Mouse (Mus musculus): ENCODE measurements around the gene Gpr4.

Gene Gpr4

DNA sequence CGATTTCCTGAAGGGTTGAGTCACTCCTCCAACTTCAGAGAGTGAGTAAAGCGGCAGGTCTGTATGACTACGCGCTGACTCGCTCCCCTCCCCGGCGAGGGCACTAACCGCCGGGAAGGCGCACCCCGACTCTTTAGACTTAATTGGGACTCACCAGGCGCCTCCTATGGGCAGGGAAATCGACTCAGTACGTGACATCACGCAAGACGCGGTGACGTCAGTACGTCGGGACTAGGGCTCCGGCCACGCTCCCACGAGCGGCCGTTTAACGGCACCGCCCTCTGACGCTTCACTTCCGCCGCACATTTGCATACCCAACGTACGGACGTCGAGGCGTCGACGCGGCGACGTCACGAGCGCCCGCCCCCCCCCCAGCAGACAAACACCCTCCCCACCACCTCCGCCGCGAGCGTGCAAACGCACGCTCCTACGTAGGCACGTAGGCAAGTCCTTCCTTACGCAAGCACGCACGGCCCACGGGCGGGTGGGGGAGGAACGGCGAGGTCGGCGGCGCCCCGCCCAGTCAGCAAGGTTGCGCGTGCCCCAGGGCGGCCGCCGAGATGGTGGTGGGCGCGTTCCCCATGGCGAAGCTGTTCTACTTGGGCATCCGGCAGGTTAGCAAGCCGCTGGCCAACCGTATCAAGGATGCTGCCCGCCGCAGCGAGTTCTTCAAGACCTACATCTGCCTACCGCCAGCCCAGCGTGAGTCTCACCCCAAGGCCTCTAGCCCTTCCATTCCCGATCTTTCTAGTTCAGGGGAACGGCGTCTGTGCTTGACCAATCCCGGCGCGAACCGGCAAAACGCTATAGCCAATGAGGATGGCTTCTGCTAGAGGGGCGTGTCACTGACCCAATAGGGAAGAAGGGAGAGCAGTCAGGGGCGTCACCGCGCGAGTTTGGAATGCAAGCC, 15.8 kb downstream of the Gpr4 start, which contains the start of gene Opa3:
Opa3 (plus strand) TSS at position 452 of the 910 bp plus-strand sequence.
- DNase-seq (ENCODE audit: low spot score in 2 of 2), result peak; percentile 98 to 99

DNA sequence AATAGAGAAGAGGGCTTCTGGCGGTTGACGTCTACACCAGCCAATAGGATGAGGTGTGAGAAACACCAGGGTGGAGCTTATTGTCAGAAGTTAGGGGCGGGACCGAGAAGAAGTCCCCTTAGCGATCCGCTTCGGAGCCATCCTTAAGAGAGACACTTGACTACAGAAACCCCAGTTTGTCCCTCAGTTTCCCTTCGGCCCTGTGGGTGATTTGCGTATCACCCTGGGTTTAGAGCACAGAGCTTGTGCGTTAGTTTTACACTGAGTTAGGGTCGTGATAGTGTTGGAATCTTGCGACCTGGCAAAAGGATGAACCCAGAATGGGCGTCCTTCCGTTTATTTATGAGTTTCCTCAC, 16.4 kb downstream of the Gpr4 start:
- DNase-seq (ENCODE audit: low spot score in 2 of 2), result no peak

DNA sequence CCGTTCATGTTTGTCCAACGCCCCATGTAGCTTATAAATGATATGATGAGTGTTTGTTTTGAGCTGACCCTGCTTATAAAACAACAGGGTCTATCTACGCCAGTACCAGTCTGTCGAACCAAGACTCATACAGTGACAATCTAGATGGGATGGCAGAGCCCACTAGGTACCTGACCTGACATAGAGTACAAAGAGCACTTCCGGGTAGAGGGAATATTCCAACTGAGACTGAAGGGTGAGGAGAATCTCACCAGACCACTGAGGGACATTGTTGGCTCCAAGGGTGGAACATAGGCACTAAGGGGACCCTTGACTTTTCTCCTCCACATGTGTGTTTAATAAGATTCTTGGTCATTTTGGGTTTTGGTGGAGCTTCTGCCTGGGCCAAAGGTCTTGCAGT, 17.1 kb downstream of the Gpr4 start:
- no peak for DNase-seq (ENCODE audit: low spot score in 2 of 2)

DNA sequence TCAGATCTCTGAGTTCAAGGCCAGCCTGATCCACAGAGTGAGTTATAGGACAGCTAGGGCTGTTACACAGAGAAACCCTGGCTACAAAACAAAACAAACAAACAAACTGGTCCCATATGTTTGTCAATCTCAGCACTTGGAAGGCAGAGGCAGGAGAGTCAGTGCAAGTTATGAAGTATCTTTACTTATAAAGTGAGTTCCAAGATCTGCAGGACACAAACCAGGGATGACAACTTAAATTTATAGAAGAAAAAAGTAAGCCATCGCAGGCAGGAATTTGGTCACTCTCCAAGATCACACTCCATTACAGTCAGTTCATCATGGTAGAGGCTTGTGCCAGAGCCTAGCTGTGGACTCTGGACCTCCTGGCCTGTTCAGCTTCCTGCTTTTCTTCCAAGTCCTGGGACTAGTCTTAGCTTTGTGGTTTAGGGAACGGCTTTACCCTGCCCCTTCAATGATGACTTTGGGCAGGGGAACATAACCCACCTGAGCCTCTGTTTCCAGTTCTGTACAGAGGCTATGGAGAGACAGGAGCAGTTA, 17.8 kb downstream of the Gpr4 start:
- no peak for DNase-seq (ENCODE audit: low spot score in 2 of 2)

DNA sequence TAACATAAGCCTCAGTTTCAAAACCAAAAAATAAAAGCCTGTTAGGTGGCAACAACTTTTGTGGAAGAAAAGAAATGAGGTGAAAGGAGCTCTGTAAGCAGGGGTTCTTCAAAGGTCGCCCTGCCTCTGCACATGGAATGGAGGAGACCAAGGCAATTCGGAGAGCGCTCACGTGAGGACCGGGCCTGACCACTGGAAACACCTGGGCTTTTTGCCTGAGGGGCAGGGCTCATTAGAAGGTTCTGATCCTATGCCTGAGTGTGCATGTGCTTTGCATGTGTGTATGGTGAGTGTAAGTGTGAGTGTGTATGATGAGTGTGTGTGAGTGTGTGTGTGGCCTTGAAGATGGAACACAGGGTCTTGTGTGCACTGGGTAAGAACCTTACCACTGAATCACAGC, 18.6 kb downstream of the Gpr4 start:
- no peak for DNase-seq (ENCODE audit: low spot score in 2 of 2)

DNA sequence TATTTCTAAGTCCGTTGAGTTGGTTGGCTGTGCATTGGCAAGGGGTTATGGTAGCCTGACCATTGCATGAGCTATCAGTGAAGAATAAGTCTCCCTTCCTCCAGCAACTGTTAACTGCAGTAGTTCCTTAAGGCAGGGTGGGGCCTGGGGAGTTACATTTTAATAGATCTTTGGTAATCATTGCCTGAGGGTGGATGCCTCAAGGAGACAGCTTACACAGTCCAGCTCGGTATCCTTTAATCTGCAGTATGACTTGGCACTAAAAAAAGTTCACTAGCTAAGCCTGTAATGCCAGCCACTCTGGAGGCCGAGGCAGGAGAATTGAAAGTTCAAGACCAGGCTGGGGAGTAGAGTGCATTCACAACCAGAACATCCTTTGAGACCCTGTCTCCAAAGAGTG, 19.5 kb downstream of the Gpr4 start:
- no peak for DNase-seq (ENCODE audit: low spot score in 2 of 2)

DNA sequence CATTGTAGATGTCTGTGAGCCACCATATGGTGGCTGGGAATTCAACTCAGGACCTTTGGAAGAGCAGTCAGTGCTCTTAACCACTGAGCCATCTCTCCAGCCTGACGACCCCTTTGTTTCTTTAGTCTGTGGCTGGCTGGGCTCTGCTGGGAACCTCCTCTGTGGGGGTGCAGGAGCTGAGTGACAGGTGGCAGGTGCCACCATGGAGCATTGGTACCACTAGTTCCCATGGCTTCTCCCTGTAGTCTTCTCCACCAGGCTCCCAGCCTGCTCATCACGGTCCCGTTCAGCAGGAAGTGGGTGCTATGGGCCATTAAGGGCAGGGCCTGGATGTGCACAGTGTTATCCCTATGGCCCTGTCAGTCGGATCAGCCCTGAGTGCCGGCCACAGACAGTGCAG, 22.3 kb downstream of the Gpr4 start:
- no peak for DNase-seq (ENCODE audit: low spot score in 2 of 2)

DNA sequence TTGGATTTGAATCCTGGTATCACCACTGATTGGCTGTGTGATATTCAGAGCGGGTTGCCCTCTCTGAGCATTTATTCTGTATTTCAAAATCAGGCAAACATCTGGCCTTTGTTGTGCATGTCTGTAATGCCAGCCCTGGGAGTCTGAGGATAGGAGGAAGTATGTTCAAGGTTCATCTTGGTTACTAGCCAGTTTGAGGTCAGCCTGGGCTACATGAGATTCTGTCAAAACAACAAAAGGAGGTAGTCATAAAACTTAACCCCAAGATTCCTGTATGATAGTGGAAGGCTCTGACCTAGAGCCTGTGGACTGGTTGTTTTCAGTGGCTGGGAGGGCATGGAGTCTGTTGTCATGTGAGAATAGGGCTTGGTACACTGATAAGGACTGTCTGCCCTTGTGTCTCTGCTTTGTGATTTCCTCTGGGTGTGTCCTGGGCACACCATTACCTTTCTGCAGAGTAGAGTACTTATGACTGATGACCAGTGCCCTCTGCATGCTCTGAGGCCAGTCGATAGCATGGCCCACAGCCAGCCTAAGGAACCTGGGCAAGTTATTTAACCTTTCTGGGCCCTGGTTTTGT, 22.8 kb downstream of the Gpr4 start:
- DNase-seq (ENCODE audit: low spot score in 2 of 2), result no peak

DNA sequence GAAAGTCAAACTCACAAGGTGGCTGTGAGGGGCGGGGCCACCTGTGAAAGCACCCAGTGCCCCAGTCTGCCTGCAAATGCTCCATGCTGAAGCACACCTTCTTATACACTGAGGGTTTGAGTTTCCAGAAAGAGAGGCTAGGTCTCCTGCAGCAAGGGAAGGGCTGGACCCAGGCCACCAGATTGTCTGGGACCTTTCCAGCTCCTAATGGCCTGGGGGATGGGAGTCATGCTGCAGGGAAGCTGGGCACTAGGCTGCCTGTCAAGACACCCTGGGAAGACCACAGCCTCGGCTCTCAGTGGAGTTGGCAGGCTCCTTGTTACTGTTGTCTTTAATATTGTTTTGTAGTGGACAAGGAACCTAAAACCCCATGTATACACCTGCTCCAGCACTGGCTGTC, 24.1 kb downstream of the Gpr4 start:
- no peak for DNase-seq (ENCODE audit: low spot score in 2 of 2)

DNA sequence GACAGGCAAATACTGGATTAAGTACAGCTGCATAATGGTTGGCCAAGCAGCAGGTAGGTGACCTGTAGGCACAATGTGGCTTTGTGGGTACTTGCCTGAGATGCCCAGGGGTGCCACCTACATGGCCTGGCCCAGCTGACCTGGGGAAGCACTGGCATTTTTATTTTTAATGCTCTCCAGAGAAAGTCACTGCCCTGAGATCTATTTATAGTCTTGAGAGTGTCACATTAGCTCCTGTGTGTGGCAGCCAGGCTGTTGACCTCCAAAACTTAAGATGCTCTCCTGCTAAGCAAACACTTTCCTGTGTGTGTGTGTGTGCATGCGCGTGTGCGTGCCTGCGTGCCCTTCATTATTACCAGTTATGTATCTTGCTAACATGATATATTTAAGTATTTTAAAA, 26.0 kb downstream of the Gpr4 start:
- DNase-seq (ENCODE audit: low spot score in 2 of 2), result no peak

DNA sequence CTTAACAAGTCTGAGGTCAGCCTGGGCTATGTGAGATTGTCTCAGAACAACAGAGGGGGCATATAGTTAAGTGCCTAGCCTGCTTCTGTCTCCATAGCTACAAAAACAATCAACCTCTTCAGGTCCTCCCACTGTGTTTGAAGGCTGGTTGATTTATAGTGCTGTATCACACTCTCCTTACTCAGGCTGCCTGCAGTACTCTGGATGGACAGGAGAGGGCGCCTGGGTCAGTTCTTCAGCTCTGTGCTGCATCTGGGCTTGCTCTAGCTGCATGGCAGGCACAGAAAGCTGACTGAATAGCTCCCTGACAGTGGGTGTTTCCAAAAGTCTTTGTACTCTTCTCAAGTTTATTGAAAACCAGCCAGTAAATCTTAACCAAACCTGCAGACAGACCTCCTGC, 27.1 kb downstream of the Gpr4 start:
- DNase-seq (ENCODE audit: low spot score in 2 of 2), result peak; percentile 78 to 91

DNA sequence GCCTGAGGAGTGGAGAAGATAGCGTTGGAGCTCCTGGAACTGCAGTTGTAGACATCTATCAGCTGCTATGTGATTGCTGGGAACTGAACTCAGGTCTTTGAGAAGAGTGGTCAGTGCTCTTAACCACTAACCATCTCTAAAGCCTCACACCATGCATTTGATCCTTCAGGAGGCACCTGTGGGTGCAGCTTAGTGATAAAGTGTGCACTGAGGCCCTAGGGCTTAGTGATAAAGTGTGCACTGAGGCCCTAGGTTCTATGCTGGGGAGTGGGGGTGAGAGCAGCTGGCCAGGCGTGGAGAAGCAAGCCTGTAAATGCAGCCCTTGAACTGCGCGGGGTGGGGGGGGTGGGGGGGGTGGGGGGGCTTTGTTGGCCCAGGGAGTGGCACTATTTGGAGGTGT, 27.6 kb downstream of the Gpr4 start:
- no peak for DNase-seq (ENCODE audit: low spot score in 2 of 2)

DNA sequence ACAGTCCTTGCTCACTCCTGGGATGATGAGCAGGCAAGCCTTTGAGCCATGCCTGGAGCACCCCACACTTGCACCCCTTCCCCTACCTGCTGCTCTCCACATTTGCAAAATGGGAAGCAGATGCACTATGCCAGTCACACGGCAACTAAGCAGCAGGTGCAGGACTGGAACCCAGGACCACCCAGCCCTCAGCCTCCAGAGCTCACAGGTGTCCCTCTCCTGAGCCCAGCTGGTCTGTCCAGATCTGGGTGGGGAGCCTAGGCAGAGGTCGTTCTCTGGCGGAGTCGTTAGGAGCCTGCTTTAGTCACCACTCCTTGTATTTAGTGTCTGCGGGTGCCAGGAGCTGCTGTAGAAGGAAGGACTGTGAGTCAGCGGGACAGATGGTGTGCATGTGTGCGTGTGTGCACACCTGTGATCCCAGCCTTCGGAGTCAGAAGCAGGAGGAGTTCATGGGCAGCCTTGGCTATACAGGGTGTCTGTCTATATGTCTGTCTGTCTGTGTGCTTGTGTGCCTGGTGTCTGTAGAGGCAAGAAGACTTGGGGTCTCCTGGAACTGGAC, 28.6 kb downstream of the Gpr4 start:
- no peak for DNase-seq (ENCODE audit: low spot score in 2 of 2)

DNA sequence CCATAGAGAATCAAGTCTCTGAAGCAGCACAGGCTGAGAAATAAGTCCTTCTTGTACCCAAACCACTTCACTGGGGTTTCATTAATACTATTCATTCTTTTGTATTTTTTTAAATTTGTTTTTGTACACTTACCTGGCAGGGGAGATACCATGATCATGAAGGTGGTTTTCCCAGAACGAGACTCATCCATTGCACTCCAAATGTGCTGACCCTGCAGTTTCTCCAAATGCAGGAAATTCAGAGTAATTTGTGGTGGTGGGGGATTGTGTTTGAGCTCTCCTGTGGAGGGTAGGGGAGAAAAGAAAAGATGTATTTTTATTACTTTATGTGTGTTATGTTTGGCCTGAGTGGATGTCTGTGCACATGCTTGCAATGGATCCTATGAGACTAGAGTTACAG, 29.7 kb downstream of the Gpr4 start:
- no peak for DNase-seq (ENCODE audit: low spot score in 2 of 2)

DNA sequence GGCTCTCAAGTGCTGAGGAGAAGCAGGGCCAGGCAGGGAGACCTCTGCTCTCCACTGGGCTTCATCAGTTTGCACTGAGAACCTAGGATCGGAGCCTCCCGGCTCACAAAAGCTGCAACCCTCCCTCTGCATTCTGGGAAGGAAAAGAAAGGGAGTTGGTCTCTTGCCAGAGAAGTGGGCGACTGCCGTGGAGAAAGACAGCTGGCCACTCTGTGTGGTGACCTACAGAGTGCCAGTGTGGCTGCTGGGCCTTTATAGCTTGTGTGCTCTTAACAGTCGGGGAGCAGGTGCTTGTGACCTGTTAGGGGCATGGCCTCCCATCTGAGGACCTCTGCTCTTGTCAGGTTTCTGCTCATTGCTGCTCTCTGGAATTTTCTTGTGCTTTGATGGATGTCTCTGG, 31.5 kb downstream of the Gpr4 start:
- DNase-seq (ENCODE audit: low spot score in 2 of 2), result no peak

DNA sequence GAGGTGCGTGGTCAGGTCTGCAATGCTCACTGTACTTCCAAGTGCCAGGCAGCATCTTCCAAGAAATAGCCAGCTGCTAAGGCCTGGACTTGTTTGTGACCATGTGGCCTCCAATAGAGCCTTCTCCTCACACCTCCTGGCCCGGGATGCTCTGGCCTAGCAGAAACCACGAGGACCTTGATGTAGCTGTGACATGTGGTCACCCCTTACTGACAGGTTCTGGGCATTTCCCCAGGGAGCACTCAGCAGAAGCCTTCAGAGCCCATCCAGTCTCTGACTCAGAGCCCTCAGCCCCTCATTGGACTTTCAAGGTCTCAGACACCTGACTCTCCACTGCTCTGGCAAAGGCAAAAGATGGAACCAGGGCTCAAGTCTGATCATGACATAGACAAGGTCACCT, 32.7 kb downstream of the Gpr4 start:
- DNase-seq (ENCODE audit: low spot score in 2 of 2), result no peak

DNA sequence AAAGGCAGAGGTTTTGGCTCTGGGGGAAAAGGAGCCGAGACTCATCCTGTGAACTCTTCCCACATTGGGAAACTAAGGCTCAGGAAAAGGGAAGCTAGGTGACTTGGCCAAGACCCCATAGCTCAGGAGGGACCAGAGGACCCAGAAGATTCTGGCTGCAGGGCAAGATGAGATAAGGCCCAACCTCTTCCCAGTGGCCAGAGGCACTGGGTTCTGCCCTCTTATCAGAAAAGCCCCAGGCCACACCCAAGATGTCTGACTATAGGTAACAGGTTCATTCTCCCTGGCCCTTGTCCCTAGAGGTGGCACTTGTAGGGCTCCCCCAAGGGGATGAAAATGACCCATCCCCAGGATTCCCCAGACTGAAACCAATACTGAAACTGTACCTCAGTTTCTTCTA, 34.5 kb downstream of the Gpr4 start:
- DNase-seq (ENCODE audit: low spot score in 2 of 2), result no peak

DNA sequence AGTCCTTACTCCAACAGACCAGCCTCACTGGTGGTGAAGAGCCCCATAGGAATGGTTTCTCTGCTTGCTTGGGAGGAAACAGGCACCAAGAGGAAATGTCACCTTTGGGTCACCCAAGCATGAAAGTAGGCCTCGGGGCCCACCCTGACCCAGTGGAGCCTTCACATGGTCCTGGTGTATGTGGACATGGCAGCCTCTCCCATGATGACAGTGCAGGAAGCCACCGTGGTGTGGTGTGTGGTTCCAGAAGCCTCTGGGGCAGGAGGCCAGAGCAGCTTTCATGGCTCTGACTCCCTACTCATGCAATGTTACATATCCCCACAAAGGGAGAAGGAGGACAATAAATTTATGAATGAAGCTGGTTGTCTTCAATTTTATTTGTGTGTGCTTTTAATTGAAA, 35.2 kb downstream of the Gpr4 start:
- DNase-seq (ENCODE audit: low spot score in 2 of 2), result no peak

DNA sequence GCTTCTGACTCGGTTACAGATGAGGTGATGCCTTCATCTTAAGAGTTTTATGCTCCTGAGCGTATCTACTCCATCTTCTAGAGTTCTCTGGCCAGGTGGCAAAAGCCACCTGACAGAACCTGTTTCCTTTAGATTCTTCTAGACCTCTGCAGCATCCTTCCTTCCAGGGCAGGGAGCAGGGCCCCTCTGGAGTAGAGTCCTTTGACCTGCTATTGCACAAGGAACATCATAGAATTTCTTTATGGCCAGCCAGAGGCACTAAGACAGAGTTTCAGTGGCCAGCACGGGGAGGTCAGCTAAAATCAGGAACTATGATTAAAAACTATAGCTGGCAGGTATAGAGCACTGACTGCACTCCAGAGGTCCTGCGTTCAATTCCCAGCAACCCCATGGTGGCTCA, 39.7 kb downstream of the Gpr4 start:
- DNase-seq (ENCODE audit: low spot score in 2 of 2), result no peak

DNA sequence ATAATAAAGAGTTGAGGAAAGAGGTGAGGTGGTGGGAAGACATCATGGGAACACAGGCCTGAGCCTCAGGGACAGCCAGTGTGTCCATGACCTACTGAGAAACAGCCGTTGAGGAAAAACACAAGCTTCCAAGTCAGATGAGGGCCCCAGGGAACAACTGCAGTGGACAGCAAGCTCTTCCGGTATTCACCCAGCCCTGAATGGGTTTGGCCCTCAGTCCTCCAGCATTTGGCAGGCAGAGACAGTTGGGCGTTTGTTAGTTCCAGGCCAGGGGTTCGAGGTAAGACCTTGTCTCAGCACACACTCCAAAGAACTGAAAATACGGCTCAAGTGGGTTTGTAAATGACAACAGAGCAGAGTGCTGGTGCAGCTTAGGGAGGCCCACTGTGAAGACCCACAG, 41.1 kb downstream of the Gpr4 start:
- no peak for DNase-seq (ENCODE audit: low spot score in 2 of 2)

DNA sequence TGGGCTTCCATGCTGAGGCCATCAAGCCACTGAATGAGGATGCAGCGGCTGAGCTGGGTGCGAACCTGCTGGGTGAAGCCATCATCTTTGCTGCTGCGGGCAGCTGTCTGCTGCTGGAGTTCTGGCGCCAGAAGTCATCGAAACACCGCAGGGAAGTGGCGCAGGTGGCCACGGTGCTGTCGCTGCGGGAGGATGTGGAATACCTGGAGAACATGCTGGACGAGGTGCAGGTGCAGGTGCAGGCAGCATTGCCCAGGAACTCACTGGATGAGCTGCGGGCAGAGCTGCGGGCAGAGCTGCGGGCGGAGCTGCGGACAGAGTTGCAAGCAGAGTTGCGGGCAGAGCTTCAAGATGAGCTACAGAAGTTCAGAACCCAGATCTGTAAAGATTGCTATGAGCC, 43.1 kb downstream of the Gpr4 start:
- DNase-seq (ENCODE audit: low spot score in 2 of 2), result no peak

DNA sequence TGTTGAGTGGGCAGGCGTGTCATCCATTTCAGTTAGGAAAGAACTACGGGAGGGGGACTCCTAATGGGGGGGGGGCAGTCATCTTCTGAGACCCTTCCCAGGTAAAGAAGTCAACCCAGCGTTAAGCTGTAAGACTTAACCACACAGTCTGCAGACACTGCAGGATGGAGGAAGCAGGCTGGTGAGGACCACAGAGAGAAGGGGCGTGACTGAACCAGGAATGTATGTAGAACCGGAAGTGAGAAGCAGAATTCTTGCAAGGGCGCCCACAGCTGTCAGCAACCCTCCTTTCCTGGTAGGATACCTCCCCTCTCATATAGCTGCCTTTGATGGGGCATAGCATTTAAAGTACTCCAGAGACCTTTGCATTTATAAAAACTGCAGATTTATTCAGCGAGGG, 44.2 kb downstream of the Gpr4 start:
- no peak for DNase-seq (ENCODE audit: low spot score in 2 of 2)

DNA sequence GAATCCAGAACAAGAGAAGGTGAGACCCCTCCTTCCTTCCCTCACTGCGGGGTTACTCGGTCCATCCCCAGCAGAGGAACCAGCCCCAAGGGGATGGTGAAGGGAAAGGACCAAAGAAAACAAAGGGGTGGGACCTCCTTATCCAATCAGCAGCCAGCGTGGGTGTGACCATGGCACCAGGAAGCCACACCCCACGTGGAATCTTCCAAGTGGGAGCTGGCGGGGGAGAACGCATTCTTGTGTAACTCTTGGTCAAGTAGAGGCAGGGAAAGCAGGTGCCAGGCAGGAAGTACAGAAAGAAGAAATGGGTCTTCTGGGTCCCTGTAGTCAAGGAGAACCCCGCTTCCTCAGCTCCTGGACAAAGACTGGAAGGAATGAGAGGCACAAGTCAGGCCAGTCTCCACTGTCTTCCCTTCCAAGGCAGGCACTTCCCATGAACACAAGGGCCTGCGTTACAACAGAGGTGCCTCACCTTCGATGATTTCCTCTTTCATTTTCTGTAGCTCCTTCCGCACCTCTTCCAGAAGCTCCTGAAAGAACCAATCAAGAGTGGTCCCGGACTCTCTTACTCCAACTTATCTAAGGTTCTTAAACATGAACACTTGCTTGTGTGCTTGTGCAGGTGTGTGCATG, 45.2 kb downstream of the Gpr4 start:
- DNase-seq (ENCODE audit: low spot score in 2 of 2), result peak; percentile 69 to 79

Data from urinary bladder, postnatal 4 days (tissue).